ENCODE assay signal across 10 mouse cellular contexts in genomic region chr1:74249331-74249980, GRCm38 (mm10). TPM values are rescaled to one million over a fixed set of nuclear protein-coding genes. Genes with fewer than 3 reads are reported as not detected.
DNase-seq lines count a peak whose midpoint lies in the region; ATAC-seq and TF ChIP-seq lines count a peak whose summit lies in the region.
"Had no signal": no experiment of that assay in that cellular context is flagged by ENCODE, and none has a peak within 500 bp of the region (broad histone marks: within the 10 kb centered on the region; RNA-seq: fewer than 3 reads in every experiment).

No protein-coding gene starts in this region.

- no peaks in the 10 kb centered on the region for H3K27me3 ChIP-seq in intestine, embryonic 16.5 days (replicated peaks; ENCODE audit: control insufficient read depth, insufficient read depth, low read length)
- H3K27me3 ChIP-seq in liver, embryonic 16.5 days (ENCODE audit: control insufficient read depth, insufficient read depth, low read depth, low read length): no peaks in the 10 kb centered on the region

- H3K27ac ChIP-seq in gastrocnemius, adult 2 months: peak overlapping the region; percentile 81
- peak overlapping the region; percentile 89 for H3K27ac ChIP-seq in intestine, embryonic 16.5 days (ENCODE audit: low read length)
- peak overlapping the region; percentile 90 for H3K27ac ChIP-seq in liver, embryonic 16.5 days (ENCODE audit: low read length)

- no peak overlapping the region for H3K9ac ChIP-seq in intestine, embryonic 16.5 days (ENCODE audit: low read depth, low read length)
- H3K9ac ChIP-seq in liver, embryonic 16.5 days (ENCODE audit: low read depth, low read length): no peak overlapping the region

- intact Hi-C loops in gastrocnemius, adult 2 months (cut with DNase I): no loop called here

- 58% methylated on average over 5 of the region's 5 CpGs for WGBS in intestine, embryonic 16.5 days
- 35% methylated on average over 5 of the region's 5 CpGs for WGBS in liver, embryonic 16.5 days (ENCODE audit: insufficient replicate concordance)

- TF ChIP-seq CTCF in gastrocnemius, adult 2 months (IDR thresholded peaks at IDR 0.05): no peak

- DNase-seq in gastrocnemius, adult 2 months: no peak
- DNase-seq in gastrocnemius, adult 18-20 months (ENCODE audit: low spot score): no peak
- DNase-seq in Muller cell, postnatal 12 days (ENCODE audit: inconsistent ontology term): peak; percentile 52
- DNase-seq in right cerebral cortex, postnatal 14 days: no peak
- no peak for DNase-seq in cerebellum, adult 9-11 months
- no peak for DNase-seq in gastrocnemius, postnatal 25 days

- peak; percentile 95 for ATAC-seq in intestine, embryonic 16.5 days
- ATAC-seq in liver, embryonic 16.5 days (ENCODE audit: low read depth): peak; percentile 77

- H3K36me3 ChIP-seq in intestine, embryonic 16.5 days (ENCODE audit: control insufficient read depth, insufficient read depth, low read length): peaks cover 14% of the 10 kb centered on the region; the same call in 1 of the 2 replicates
- peaks cover 36% of the 10 kb centered on the region for H3K36me3 ChIP-seq in liver, embryonic 16.5 days (ENCODE audit: control insufficient read depth, insufficient read depth)

- H3K9me3 ChIP-seq in intestine, embryonic 16.5 days (ENCODE audit: control insufficient read depth, low read length): no peaks in the 10 kb centered on the region
- no peaks in the 10 kb centered on the region for H3K9me3 ChIP-seq in liver, embryonic 16.5 days (replicated peaks; ENCODE audit: control insufficient read depth, low read length)

- peaks cover 12% of the 10 kb centered on the region for H3K4me1 ChIP-seq in intestine, embryonic 16.5 days (ENCODE audit: control insufficient read depth, insufficient read depth, low read length)
- peaks cover 14% of the 10 kb centered on the region; the same call in 1 of the 2 replicates for H3K4me1 ChIP-seq in liver, embryonic 16.5 days (ENCODE audit: control insufficient read depth, low read depth, low read length)

- peak overlapping the region; percentile 17; the same call in 1 of the 2 replicates for H3K4me2 ChIP-seq in intestine, embryonic 16.5 days (ENCODE audit: low read depth, low read length)
- H3K4me2 ChIP-seq in liver, embryonic 16.5 days (ENCODE audit: low read depth, low read length): peak overlapping the region; percentile 26

- peak overlapping the region; percentile 43 for H3K4me3 ChIP-seq in gastrocnemius, adult 2 months
- no peak overlapping the region for H3K4me3 ChIP-seq in intestine, embryonic 16.5 days (ENCODE audit: low read length)
- H3K4me3 ChIP-seq in liver, embryonic 16.5 days (ENCODE audit: low read depth, low read length): no peak overlapping the region

RNA-seq across cellular contexts. Expression of gene Arpc2, which starts 13.6 kb away (rescaled TPM):
- 10 to 100 TPM; 58.8 to 78.5 TPM for total RNA-seq in gastrocnemius, adult 2 months (2021)
- total RNA-seq in gastrocnemius, adult 18-20 months (2021): 10 to 100 TPM; 71.0 to 82.9 TPM
- polyA plus RNA-seq in intestine, embryonic 16.5 days (2015; fragmentation: Nextera tagmentation; extraction: Ambion mirVana): 556 and 575 TPM in 2 replicates
- polyA plus RNA-seq in liver, embryonic 16.5 days (2015; fragmentation: Nextera tagmentation; extraction: Ambion mirVana): 181 and 187 TPM in 2 replicates
- total RNA-seq in gastrocnemius, postnatal 25 days (2021): 10 to 100 TPM; 62.7 to 70.6 TPM

RNA-seq across cellular contexts. Expression of gene Gpbar1, which starts 28.9 kb away (rescaled TPM):
- total RNA-seq in gastrocnemius, adult 2 months (2021): not detected
- total RNA-seq in gastrocnemius, adult 18-20 months (2021): not detected
- polyA plus RNA-seq in intestine, embryonic 16.5 days (2015; fragmentation: Nextera tagmentation; extraction: Ambion mirVana): 2.6 and 2.7 TPM in 2 replicates
- 0.36 and 0.39 TPM in 2 replicates for polyA plus RNA-seq in liver, embryonic 16.5 days (2015; fragmentation: Nextera tagmentation; extraction: Ambion mirVana)
- not detected for total RNA-seq in gastrocnemius, postnatal 25 days (2021)

RNA-seq across cellular contexts. Expression of gene Aamp, which starts 35.1 kb away (rescaled TPM):
- 10 to 100 TPM; 69.4 to 76.1 TPM for total RNA-seq in gastrocnemius, adult 2 months (2021)
- total RNA-seq in gastrocnemius, adult 18-20 months (2021): 10 to 100 TPM; 74.4 to 77.1 TPM
- 246 and 256 TPM in 2 replicates for polyA plus RNA-seq in intestine, embryonic 16.5 days (2015; fragmentation: Nextera tagmentation; extraction: Ambion mirVana)
- 95.6 and 97.5 TPM in 2 replicates for polyA plus RNA-seq in liver, embryonic 16.5 days (2015; fragmentation: Nextera tagmentation; extraction: Ambion mirVana)
- 10 to 100 TPM; 63.6 to 65.8 TPM for total RNA-seq in gastrocnemius, postnatal 25 days (2021)

RNA-seq across cellular contexts. Expression of gene Pnkd, which starts 35.3 kb away (rescaled TPM):
- 10 to 100 TPM; 45.4 to 70.5 TPM for total RNA-seq in gastrocnemius, adult 2 months (2021)
- 10 to 100 TPM; 54.0 to 63.3 TPM for total RNA-seq in gastrocnemius, adult 18-20 months (2021)
- 139 and 148 TPM in 2 replicates for polyA plus RNA-seq in intestine, embryonic 16.5 days (2015; fragmentation: Nextera tagmentation; extraction: Ambion mirVana)
- polyA plus RNA-seq in liver, embryonic 16.5 days (2015; fragmentation: Nextera tagmentation; extraction: Ambion mirVana): 34.0 and 37.5 TPM in 2 replicates
- 10 to 100 TPM; 56.7 to 58.0 TPM for total RNA-seq in gastrocnemius, postnatal 25 days (2021)

RNA-seq across cellular contexts. Expression of gene Cxcr1, which starts 55.0 kb away (rescaled TPM):
- total RNA-seq in gastrocnemius, adult 2 months (2021): not detected
- not detected for total RNA-seq in gastrocnemius, adult 18-20 months (2021)
- not detected in 2 replicates for polyA plus RNA-seq in intestine, embryonic 16.5 days (2015; fragmentation: Nextera tagmentation; extraction: Ambion mirVana)
- polyA plus RNA-seq in liver, embryonic 16.5 days (2015; fragmentation: Nextera tagmentation; extraction: Ambion mirVana): 0.07 TPM in 1 of 2 replicates, not detected in the other
- not detected for total RNA-seq in gastrocnemius, postnatal 25 days (2021)
- polyA plus RNA-seq: brain, embryonic 14.5 days; neural tube, embryonic 11.5 days had no signal
